In the genomic region with DNA sequence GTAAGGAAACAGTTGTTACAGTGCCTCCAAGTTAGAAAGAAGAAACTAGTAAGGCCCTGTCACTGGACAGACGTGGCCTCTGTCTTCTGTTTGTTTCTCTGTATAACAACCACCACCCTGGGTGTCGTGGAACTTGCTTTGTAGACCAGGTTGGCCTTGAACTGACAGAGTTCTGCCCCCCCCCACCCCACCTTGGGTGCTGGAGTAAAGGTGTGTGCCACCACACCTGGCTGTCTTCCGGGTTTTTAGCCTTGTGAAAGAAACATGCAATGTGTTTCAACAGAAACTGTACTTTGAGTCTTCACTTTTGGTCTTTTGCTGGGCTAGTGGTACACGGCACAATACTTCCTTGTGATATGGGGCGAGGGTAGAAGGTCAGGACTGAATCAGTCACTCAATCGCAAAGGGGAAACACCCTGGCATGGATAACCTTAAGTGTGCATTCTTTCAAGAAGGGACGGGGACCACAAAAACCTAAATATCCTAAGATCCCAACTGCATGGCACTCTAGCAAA, we compare ENCODE assay signal across 25 mouse cellular contexts.
"Had no signal": no experiment of that assay in that cellular context is flagged by ENCODE, and none has a peak within 500 bp of the region (broad histone marks: within the 10 kb centered on the region; RNA-seq: fewer than 3 reads in every experiment).

No protein-coding gene starts in this region.

- H3K27ac ChIP-seq: layer of hippocampus, adult 2 months; left cerebral cortex, adult 2 months; liver, embryonic 12.5 days; liver, embryonic 15.5 days; neural tube, embryonic 12.5 days; neural tube, embryonic 15.5 days had no signal

- H3K27me3 ChIP-seq: liver, embryonic 12.5 days; liver, embryonic 15.5 days; lung, embryonic 15.5 days; neural tube, embryonic 12.5 days; neural tube, embryonic 15.5 days had no signal

- H3K4me1 ChIP-seq: liver, embryonic 12.5 days; liver, embryonic 15.5 days; megakaryocyte, embryonic 14.5 days; neural tube, embryonic 12.5 days; neural tube, embryonic 15.5 days had no signal

- H3K36me3 ChIP-seq: liver, embryonic 12.5 days; liver, embryonic 15.5 days; lung, embryonic 15.5 days; neural tube, embryonic 12.5 days; neural tube, embryonic 15.5 days had no signal

- H3K9ac ChIP-seq: liver, embryonic 12.5 days; liver, embryonic 15.5 days; lung, embryonic 15.5 days; neural tube, embryonic 12.5 days; neural tube, embryonic 15.5 days had no signal

- DNase-seq: kidney, adult 18-20 months; kidney, adult 9 months; kidney, postnatal 14 days; kidney, postnatal 4 days; layer of hippocampus, adult 9-11 months; layer of hippocampus, postnatal 36 days; lung, adult 18-20 months; lung, postnatal 10 days; lung, postnatal 36 days; midbrain, embryonic 14.5 days; right cerebral cortex, adult 18-20 months; right cerebral cortex, postnatal 14 days; right cerebral cortex, postnatal 4 days; spleen, adult 18-20 months; thymus, postnatal 36 days had no signal

- H3K4me3 ChIP-seq: layer of hippocampus, adult 2 months; left cerebral cortex, adult 2 months; liver, embryonic 12.5 days; liver, embryonic 15.5 days; lung, embryonic 15.5 days; megakaryocyte, embryonic 14.5 days; neural tube, embryonic 12.5 days; neural tube, embryonic 15.5 days had no signal

- ATAC-seq: inflammation-experienced regulatory T-cells, adult 6 months; liver, embryonic 12.5 days had no signal

- H3K9me3 ChIP-seq: liver, embryonic 12.5 days; liver, embryonic 15.5 days; lung, embryonic 15.5 days; megakaryocyte, embryonic 14.5 days; neural tube, embryonic 12.5 days; neural tube, embryonic 15.5 days had no signal

- H3K4me2 ChIP-seq: liver, embryonic 12.5 days; liver, embryonic 15.5 days; lung, embryonic 15.5 days; midbrain, embryonic 11.5 days; neural tube, embryonic 12.5 days; neural tube, embryonic 15.5 days had no signal
